Mouse (Mus musculus) CH12.LX (cell line): ENCODE measurements at regions not wholly inside any gene's neighbourhood (a gene's known extent, or its start where the extent isn't known, plus 50 kb on each side); places are given as distances from the start of the nearest gene placed in this dataset.

Experiments used
- CHD2 ChIP-seq: IDR thresholded peaks from 2 replicates; pipeline ENCODE4 v1.6.1; 2011; ENCODE audit warnings: low read length, improper control_type of control experiment
- CTCF ChIP-seq, 2 experiments: IDR thresholded peaks in 1 of 2; conservative IDR thresholded peaks in 1 of 2; 2 replicates each; pipeline ENCODE4 v1.5.1; 2011 to 2012; ENCODE audit warnings: low read depth in 2 of 2, low read length in 2 of 2, improper control_type of control experiment in 1 of 2, inconsistent platforms in 1 of 2, mild to moderate bottlenecking in 1 of 2, moderate library complexity in 1 of 2
- E2F4 ChIP-seq: IDR thresholded peaks from 2 replicates; pipeline ENCODE4 v1.6.1; 2011; ENCODE audit warnings: low read depth, low read length, improper control_type of control experiment; ENCODE audit not compliant: insufficient replicate concordance
- EP300 ChIP-seq: IDR thresholded peaks from 2 replicates; pipeline ENCODE4 v1.6.1; 2011; ENCODE audit warnings: low read length, improper control_type of control experiment
- ETS1 ChIP-seq: conservative IDR thresholded peaks from 2 replicates; pipeline ENCODE4 v1.6.1; 2012; ENCODE audit warnings: low read depth, mild to moderate bottlenecking, inconsistent platforms, low read length, improper control_type of control experiment, moderate library complexity
- JUND ChIP-seq: conservative IDR thresholded peaks from 2 replicates; pipeline ENCODE4 v1.6.1; 2011; ENCODE audit warnings: low read depth, low read length, improper control_type of control experiment
- MAZ ChIP-seq: IDR thresholded peaks from 2 replicates; pipeline ENCODE4 v1.6.1; 2012; ENCODE audit warnings: low read depth, mild to moderate bottlenecking, inconsistent platforms, low read length, improper control_type of control experiment, moderate library complexity
- MXI1 ChIP-seq: IDR thresholded peaks from 2 replicates; pipeline ENCODE4 v1.6.1; 2011; ENCODE audit warnings: mild to moderate bottlenecking, low read depth, low read length, improper control_type of control experiment
- POLR2A ChIP-seq: IDR thresholded peaks from 2 replicates; pipeline ENCODE4 v1.6.1; 2011; ENCODE audit warnings: low read depth, mild to moderate bottlenecking, improper control_type of control experiment, low read length
- SMC3 ChIP-seq: IDR thresholded peaks from 2 replicates; pipeline ENCODE4 v1.6.1; 2011; ENCODE audit warnings: low read depth, low read length, improper control_type of control experiment
- TBP ChIP-seq: conservative IDR thresholded peaks from 2 replicates; pipeline ENCODE4 v1.6.1; 2011; ENCODE audit warnings: low read depth, low read length, improper control_type of control experiment
- ZC3H11A ChIP-seq: IDR thresholded peaks from 2 replicates; pipeline ENCODE4 v1.6.1; 2012; ENCODE audit warnings: low read depth, mild to moderate bottlenecking, inconsistent platforms, low read length, improper control_type of control experiment
- ZNF384 ChIP-seq: IDR thresholded peaks from 2 replicates; pipeline ENCODE4 v1.6.1; 2012; ENCODE audit warnings: low read depth, low read length, improper control_type of control experiment, inconsistent platforms

GRCm38 (mm10) chr13:52059756-52060417, 213.4 kb downstream of the Gadd45g start:
- TF ChIP-seq CTCF (conservative IDR thresholded peaks at IDR 0.05 in 1 of 2, IDR thresholded peaks at IDR 0.05 in 1 of 2; ENCODE audit: low read depth in 2 of 2, low read length in 2 of 2) (no peak), EP300 (no peak), E2F4 (no peak), POLR2A (no peak), ZNF384 (no peak), MXI1 (no peak), ETS1 (no peak), TBP (no peak), JUND (no peak), SMC3 (no peak), CHD2 (no peak), MAZ (no peak), ZC3H11A (no peak)
